Mouse (Mus musculus) lung, postnatal 14 days (tissue): ENCODE results near the gene Lin52.

Source experiments
- DNase-seq: peaks from one replicate; pipeline ENCODE4 v3.0.0; 2021

The Lin52 gene

GRCm38 (mm10) chr12:84450718-84451646 is at the start of gene Lin52, which contains the start of gene Aldh6a1:
Gene Lin52, plus strand, starts transcription at chr12:84451422.
Gene Aldh6a1, minus strand, starts transcription at chr12:84451004.
- DNase-seq = peak; percentile 96

GRCm38 (mm10) chr12:84402923-84403322 is 48.3 kb upstream of the Lin52 start:
- DNase-seq = no peak

GRCm38 (mm10) chr12:84404541-84404940 is 46.7 kb upstream of the Lin52 start:
- DNase-seq = no peak

- no peak for DNase-seq
Measured at GRCm38 (mm10) chr12:84407259-84407658, 44.0 kb upstream of the Lin52 start.

- DNase-seq = peak; percentile 25
Measured at GRCm38 (mm10) chr12:84407874-84408818, 43.1 kb upstream of the Lin52 start.

GRCm38 (mm10) chr12:84408819-84409507 is 42.3 kb upstream of the Lin52 start, which contains the start of the genes Entpd5 and Bbof1:
Gene Entpd5, minus strand, starts transcription at chr12:84409029.
Gene Bbof1, plus strand, starts transcription at chr12:84409071.
- peak; percentile 90 for DNase-seq

- peak; percentile 84 for DNase-seq
Measured at GRCm38 (mm10) chr12:84416834-84417604, 34.2 kb upstream of the Lin52 start, which contains the start of gene Rnf113a2. Gene Rnf113a2, plus strand, starts transcription at chr12:84417196.

GRCm38 (mm10) chr12:84417605-84417922 is 33.7 kb upstream of the Lin52 start:
- no peak for DNase-seq

- no peak for DNase-seq
Measured at GRCm38 (mm10) chr12:84423990-84424389, 27.2 kb upstream of the Lin52 start.

GRCm38 (mm10) chr12:84429825-84430224 is 21.4 kb upstream of the Lin52 start:
- no peak for DNase-seq

GRCm38 (mm10) chr12:84438697-84439096 is 12.5 kb upstream of the Lin52 start:
- no peak for DNase-seq

- DNase-seq = no peak
Measured at GRCm38 (mm10) chr12:84442526-84442925, 8.7 kb upstream of the Lin52 start.

- no peak for DNase-seq
Measured at GRCm38 (mm10) chr12:84447386-84447785, 3.8 kb upstream of the Lin52 start.

GRCm38 (mm10) chr12:84448181-84448580 is 3.0 kb upstream of the Lin52 start:
- no peak for DNase-seq

GRCm38 (mm10) chr12:84449887-84450286 is 1.3 kb upstream of the Lin52 start:
- no peak for DNase-seq

- peak; percentile 42 for DNase-seq
Measured at GRCm38 (mm10) chr12:84450351-84450717, 888 bp upstream of the Lin52 start.

- DNase-seq = peak; percentile 1
Measured at GRCm38 (mm10) chr12:84451801-84452200, 579 bp downstream of the Lin52 start.

GRCm38 (mm10) chr12:84456911-84457310 is 5.7 kb downstream of the Lin52 start:
- DNase-seq = no peak

- peak; percentile 7 for DNase-seq
Measured at GRCm38 (mm10) chr12:84459845-84460244, 8.6 kb downstream of the Lin52 start.

GRCm38 (mm10) chr12:84461416-84461815 is 10.2 kb downstream of the Lin52 start:
- DNase-seq = no peak

GRCm38 (mm10) chr12:84462856-84463255 is 11.6 kb downstream of the Lin52 start:
- DNase-seq = no peak

- DNase-seq = peak; percentile 6
Measured at GRCm38 (mm10) chr12:84468701-84469100, 17.5 kb downstream of the Lin52 start.
